Mouse (Mus musculus) myocyte (in vitro differentiated cells): Measurements from ENCODE around the gene Birc2. TPM values are rescaled to one million over a fixed set of nuclear protein-coding genes. Genes with fewer than 3 reads are reported as not detected.

Experiments used
- H3K27me3 ChIP-seq: one replicate; pipeline ENCODE4 v1.6.1; 2011; ENCODE audit not compliant: control insufficient read depth, insufficient read depth, insufficient read length
- H3K36me3 ChIP-seq: one replicate; pipeline ENCODE4 v1.6.1; 2011; ENCODE audit not compliant: control insufficient read depth, insufficient read depth
- H3K4me2 ChIP-seq: one replicate; pipeline ENCODE4 v1.6.1; 2011; ENCODE audit warnings: low read depth, control low read depth
- H3K4me3 ChIP-seq: one replicate; pipeline ENCODE4 v1.5.1; 2011; ENCODE audit warnings: mild to moderate bottlenecking, control low read depth, moderate library complexity
- H3K79me2 ChIP-seq: one replicate; pipeline ENCODE4 v1.6.1; 2011; ENCODE audit not compliant: control insufficient read depth, insufficient read depth
- H3ac ChIP-seq: one replicate; pipeline ENCODE4 v1.6.1; 2011; ENCODE audit not compliant: control insufficient read depth, insufficient read length
- CEBPB ChIP-seq: IDR thresholded peaks from 2 replicates; pipeline ENCODE4 v1.6.1; 2011; ENCODE audit warnings: mild to moderate bottlenecking, moderate library complexity; ENCODE audit not compliant: poor library complexity, insufficient read depth, severe bottlenecking
- E2F4 ChIP-seq: IDR thresholded peaks from one replicate; pipeline ENCODE4 v1.6.1; 2011; ENCODE audit warnings: mild to moderate bottlenecking, control low read depth, moderate library complexity; ENCODE audit not compliant: insufficient read depth
- MAX ChIP-seq: IDR thresholded peaks from one replicate; pipeline ENCODE4 v1.6.1; 2011; ENCODE audit warnings: low read depth, mild to moderate bottlenecking, control low read depth
- MYOD1 ChIP-seq, 3 experiments: IDR thresholded peaks; one replicate each; pipeline ENCODE4 v1.6.1; 2011; ENCODE audit warnings: control low read depth in 2 of 3, low read depth in 2 of 3, mild to moderate bottlenecking in 2 of 3, moderate library complexity in 1 of 3; ENCODE audit not compliant: insufficient read length in 2 of 3, control insufficient read depth in 1 of 3
- MYOG ChIP-seq, 3 experiments: IDR thresholded peaks; one replicate each; pipeline ENCODE4 v1.6.1; 2011; ENCODE audit warnings: control low read depth in 2 of 3, low read depth in 2 of 3, mild to moderate bottlenecking in 2 of 3; ENCODE audit not compliant: insufficient read length in 2 of 3, control insufficient read depth in 1 of 3, insufficient read depth in 1 of 3
- POLR2A ChIP-seq: IDR thresholded peaks from one replicate; pipeline ENCODE4 v1.6.1; 2011; ENCODE audit warnings: low read depth, mild to moderate bottlenecking, control low read depth, moderate library complexity; ENCODE audit not compliant: insufficient read length
- POLR2AphosphoS2 ChIP-seq: IDR thresholded peaks from one replicate; pipeline ENCODE4 v1.6.1; 2011; ENCODE audit warnings: low read depth, control low read depth; ENCODE audit not compliant: insufficient read length
- REST ChIP-seq: IDR thresholded peaks from one replicate; pipeline ENCODE4 v1.6.1; 2011; ENCODE audit warnings: mild to moderate bottlenecking, control low read depth, moderate library complexity; ENCODE audit not compliant: insufficient read depth, insufficient read length
- SRF ChIP-seq: IDR thresholded peaks from one replicate; pipeline ENCODE4 v1.6.1; 2011; ENCODE audit warnings: low read depth; ENCODE audit not compliant: control insufficient read depth, insufficient read length
- TCF12 ChIP-seq: IDR thresholded peaks from one replicate; pipeline ENCODE4 v1.6.1; 2011; ENCODE audit warnings: mild to moderate bottlenecking, control low read depth; ENCODE audit not compliant: poor library complexity, insufficient read depth, severe bottlenecking
- TCF3 ChIP-seq: IDR thresholded peaks from one replicate; pipeline ENCODE4 v1.6.1; 2011; ENCODE audit warnings: low read depth, control low read depth; ENCODE audit not compliant: insufficient read length
- USF1 ChIP-seq: IDR thresholded peaks from one replicate; pipeline ENCODE4 v1.6.1; 2011; ENCODE audit warnings: low read depth, mild to moderate bottlenecking, control low read depth, moderate library complexity
- polyA plus RNA-seq: library from polyadenylated mRNA; unstranded; fragments of >200 nt; fragmentation: generic; extraction: Trizol; gene quantifications from one replicate; pipeline ENCODE4 v1.2.1, GENCODE M21; 2012; ENCODE audit warnings: missing spikeins

Birc2 gene
- polyA plus RNA-seq, 1 experiment: 6.3 TPM

GRCm38 (mm10) chr9:7872775-7873439, 36.0 kb upstream of the Birc2 start, which contains the start of gene Birc3:
Birc3 (minus strand) TSS chr9:7873186.
- Histone ChIP-seq H3K4me2 (peak within 1 kb of the TSS; percentile 2), H3ac (no peak within 1 kb of the TSS), H3K79me2 (no peaks in the 10 kb centered on the region), H3K27me3 (no peaks in the 10 kb centered on the region), H3K36me3 (no peaks in the 10 kb centered on the region), H3K4me3 (no peak within 1 kb of the TSS)
- no peak for TF ChIP-seq SRF
- no peak for TF ChIP-seq REST
- no peak for TF ChIP-seq POLR2A
- no peak for TF ChIP-seq MYOD1 (IDR thresholded peaks at IDR 0.05; ENCODE audit: control insufficient read depth in 1 of 3, insufficient read length in 2 of 3, low read depth in 2 of 3)
- TF ChIP-seq CEBPB: no peak
- TF ChIP-seq MYOG (IDR thresholded peaks at IDR 0.05; ENCODE audit: control insufficient read depth in 1 of 3, insufficient read depth in 1 of 3, insufficient read length in 2 of 3, low read depth in 2 of 3): no peak
- no peak for TF ChIP-seq USF1
- TF ChIP-seq E2F4: no peak
- no peak for TF ChIP-seq TCF3
- TF ChIP-seq TCF12: no peak
- TF ChIP-seq POLR2AphosphoS2: no peak
- TF ChIP-seq MAX: no peak

GRCm38 (mm10) chr9:7872044-7872774, 35.3 kb upstream of the Birc2 start:
- Histone ChIP-seq H3K4me3 (no peak overlapping the region), H3K79me2 (no peaks in the 10 kb centered on the region), H3K4me2 (no peak overlapping the region), H3K36me3 (no peaks in the 10 kb centered on the region), H3ac (no peak overlapping the region), H3K27me3 (no peaks in the 10 kb centered on the region)
- no peak for TF ChIP-seq SRF
- TF ChIP-seq MYOD1 (IDR thresholded peaks at IDR 0.05; ENCODE audit: control insufficient read depth in 1 of 3, insufficient read length in 2 of 3, low read depth in 2 of 3): no peak
- no peak for TF ChIP-seq E2F4
- TF ChIP-seq REST: no peak
- no peak for TF ChIP-seq POLR2AphosphoS2
- no peak for TF ChIP-seq CEBPB
- no peak for TF ChIP-seq POLR2A
- TF ChIP-seq MAX: no peak
- TF ChIP-seq USF1: no peak
- no peak for TF ChIP-seq TCF12
- no peak for TF ChIP-seq MYOG (IDR thresholded peaks at IDR 0.05; ENCODE audit: control insufficient read depth in 1 of 3, insufficient read depth in 1 of 3, insufficient read length in 2 of 3, low read depth in 2 of 3)

GRCm38 (mm10) chr9:7871316-7872043, 34.6 kb upstream of the Birc2 start:
- Histone ChIP-seq H3K36me3 (no peaks in the 10 kb centered on the region), H3K79me2 (no peaks in the 10 kb centered on the region), H3K4me2 (no peak overlapping the region)

GRCm38 (mm10) chr9:7870556-7871315, 33.9 kb upstream of the Birc2 start:
- no peak overlapping the region for H3K4me2 ChIP-seq
- H3K27me3 ChIP-seq: no peaks in the 10 kb centered on the region
- no peaks in the 10 kb centered on the region for H3K36me3 ChIP-seq
- no peak for TF ChIP-seq REST
- no peak for TF ChIP-seq MAX
- no peak for TF ChIP-seq CEBPB
- TF ChIP-seq TCF12: no peak
- TF ChIP-seq POLR2AphosphoS2: no peak
- no peak for TF ChIP-seq TCF3
- TF ChIP-seq POLR2A: no peak
- no peak for TF ChIP-seq MYOD1 (IDR thresholded peaks at IDR 0.05; ENCODE audit: control insufficient read depth in 1 of 3, insufficient read length in 2 of 3, low read depth in 2 of 3)
- TF ChIP-seq E2F4: no peak
- no peak for TF ChIP-seq SRF
- no peak for TF ChIP-seq USF1
- TF ChIP-seq MYOG (IDR thresholded peaks at IDR 0.05; ENCODE audit: control insufficient read depth in 1 of 3, insufficient read depth in 1 of 3, insufficient read length in 2 of 3, low read depth in 2 of 3): no peak
- H3K79me2 ChIP-seq: no peaks in the 10 kb centered on the region
- no peak overlapping the region for H3ac ChIP-seq
- no peak overlapping the region for H3K4me3 ChIP-seq

More at GRCm38 (mm10) chr9:7871316-7872043, 34.6 kb upstream of the Birc2 start:
- no peak overlapping the region for H3K4me3 ChIP-seq
- no peaks in the 10 kb centered on the region for H3K27me3 ChIP-seq
- TF ChIP-seq TCF3 (no peak), CEBPB (no peak), REST (no peak), POLR2A (no peak), E2F4 (no peak), MAX (no peak), TCF12 (no peak), MYOD1 (IDR thresholded peaks at IDR 0.05; ENCODE audit: control insufficient read depth in 1 of 3, insufficient read length in 2 of 3, low read depth in 2 of 3) (no peak), SRF (no peak)
- no peak overlapping the region for H3ac ChIP-seq
